Mouse (Mus musculus) myocyte (in vitro differentiated cells): ENCODE measurements at regions not wholly inside any gene's neighbourhood (a gene's known extent, or its start where the extent isn't known, plus 50 kb on each side); places are given as distances from the start of the nearest gene placed in this dataset.

Source experiments
- H3K27me3 ChIP-seq: one replicate; pipeline ENCODE4 v1.6.1; 2011; ENCODE audit not compliant: control insufficient read depth, insufficient read depth, insufficient read length
- H3K36me3 ChIP-seq: one replicate; pipeline ENCODE4 v1.6.1; 2011; ENCODE audit not compliant: control insufficient read depth, insufficient read depth
- H3K4me2 ChIP-seq: one replicate; pipeline ENCODE4 v1.6.1; 2011; ENCODE audit warnings: low read depth, control low read depth
- H3K4me3 ChIP-seq: one replicate; pipeline ENCODE4 v1.5.1; 2011; ENCODE audit warnings: mild to moderate bottlenecking, control low read depth, moderate library complexity
- H3K79me2 ChIP-seq: one replicate; pipeline ENCODE4 v1.6.1; 2011; ENCODE audit not compliant: control insufficient read depth, insufficient read depth
- H3ac ChIP-seq: one replicate; pipeline ENCODE4 v1.6.1; 2011; ENCODE audit not compliant: control insufficient read depth, insufficient read length
- CEBPB ChIP-seq: IDR thresholded peaks from 2 replicates; pipeline ENCODE4 v1.6.1; 2011; ENCODE audit warnings: mild to moderate bottlenecking, moderate library complexity; ENCODE audit not compliant: poor library complexity, insufficient read depth, severe bottlenecking
- E2F4 ChIP-seq: IDR thresholded peaks from one replicate; pipeline ENCODE4 v1.6.1; 2011; ENCODE audit warnings: mild to moderate bottlenecking, control low read depth, moderate library complexity; ENCODE audit not compliant: insufficient read depth
- MAX ChIP-seq: IDR thresholded peaks from one replicate; pipeline ENCODE4 v1.6.1; 2011; ENCODE audit warnings: low read depth, mild to moderate bottlenecking, control low read depth
- MYOD1 ChIP-seq, 3 experiments: IDR thresholded peaks; one replicate each; pipeline ENCODE4 v1.6.1; 2011; ENCODE audit warnings: control low read depth in 2 of 3, low read depth in 2 of 3, mild to moderate bottlenecking in 2 of 3, moderate library complexity in 1 of 3; ENCODE audit not compliant: insufficient read length in 2 of 3, control insufficient read depth in 1 of 3
- MYOG ChIP-seq, 3 experiments: IDR thresholded peaks; one replicate each; pipeline ENCODE4 v1.6.1; 2011; ENCODE audit warnings: control low read depth in 2 of 3, low read depth in 2 of 3, mild to moderate bottlenecking in 2 of 3; ENCODE audit not compliant: insufficient read length in 2 of 3, control insufficient read depth in 1 of 3, insufficient read depth in 1 of 3
- POLR2A ChIP-seq: IDR thresholded peaks from one replicate; pipeline ENCODE4 v1.6.1; 2011; ENCODE audit warnings: low read depth, mild to moderate bottlenecking, control low read depth, moderate library complexity; ENCODE audit not compliant: insufficient read length
- POLR2AphosphoS2 ChIP-seq: IDR thresholded peaks from one replicate; pipeline ENCODE4 v1.6.1; 2011; ENCODE audit warnings: low read depth, control low read depth; ENCODE audit not compliant: insufficient read length
- REST ChIP-seq: IDR thresholded peaks from one replicate; pipeline ENCODE4 v1.6.1; 2011; ENCODE audit warnings: mild to moderate bottlenecking, control low read depth, moderate library complexity; ENCODE audit not compliant: insufficient read depth, insufficient read length
- SRF ChIP-seq: IDR thresholded peaks from one replicate; pipeline ENCODE4 v1.6.1; 2011; ENCODE audit warnings: low read depth; ENCODE audit not compliant: control insufficient read depth, insufficient read length
- TCF12 ChIP-seq: IDR thresholded peaks from one replicate; pipeline ENCODE4 v1.6.1; 2011; ENCODE audit warnings: mild to moderate bottlenecking, control low read depth; ENCODE audit not compliant: poor library complexity, insufficient read depth, severe bottlenecking
- TCF3 ChIP-seq: IDR thresholded peaks from one replicate; pipeline ENCODE4 v1.6.1; 2011; ENCODE audit warnings: low read depth, control low read depth; ENCODE audit not compliant: insufficient read length
- USF1 ChIP-seq: IDR thresholded peaks from one replicate; pipeline ENCODE4 v1.6.1; 2011; ENCODE audit warnings: low read depth, mild to moderate bottlenecking, control low read depth, moderate library complexity

DNA sequence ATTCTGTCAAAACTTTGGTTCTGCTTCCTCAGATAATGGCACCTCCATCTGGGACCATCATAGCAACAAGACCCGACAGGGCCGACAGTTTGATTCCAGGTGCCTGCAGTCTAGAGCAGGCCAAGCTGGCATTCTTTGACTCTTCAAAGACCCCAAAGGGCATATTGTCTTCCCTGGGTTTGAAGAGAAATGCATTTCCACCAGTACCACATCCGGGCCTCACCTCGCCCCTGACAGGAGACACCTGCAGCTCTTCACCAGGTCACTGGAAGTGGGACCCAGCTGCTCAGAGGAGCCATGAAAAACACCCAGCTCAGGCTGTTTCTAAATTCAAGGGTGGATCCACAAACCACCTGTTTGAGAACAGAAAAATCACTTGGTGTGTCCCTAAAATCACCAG lies 222.2 kb downstream of the Emx2 start:
- no peak for TF ChIP-seq REST
- no peak for TF ChIP-seq TCF3
- TF ChIP-seq CEBPB: no peak
- TF ChIP-seq POLR2AphosphoS2: no peak
- TF ChIP-seq MAX: no peak
- TF ChIP-seq MYOG (IDR thresholded peaks at IDR 0.05; ENCODE audit: control insufficient read depth in 1 of 3, insufficient read depth in 1 of 3, insufficient read length in 2 of 3, low read depth in 2 of 3): no peak
- no peak for TF ChIP-seq MYOD1 (IDR thresholded peaks at IDR 0.05; ENCODE audit: control insufficient read depth in 1 of 3, insufficient read length in 2 of 3, low read depth in 2 of 3)
- no peak for TF ChIP-seq SRF
- TF ChIP-seq USF1: no peak
- TF ChIP-seq E2F4: no peak
- TF ChIP-seq POLR2A: no peak
- TF ChIP-seq TCF12: no peak
- Histone ChIP-seq H3K4me2 (no peak overlapping the region), H3K27me3 (no peaks in the 10 kb centered on the region), H3K36me3 (no peaks in the 10 kb centered on the region), H3K4me3 (no peak overlapping the region), H3ac (no peak overlapping the region), H3K79me2 (no peaks in the 10 kb centered on the region)

DNA sequence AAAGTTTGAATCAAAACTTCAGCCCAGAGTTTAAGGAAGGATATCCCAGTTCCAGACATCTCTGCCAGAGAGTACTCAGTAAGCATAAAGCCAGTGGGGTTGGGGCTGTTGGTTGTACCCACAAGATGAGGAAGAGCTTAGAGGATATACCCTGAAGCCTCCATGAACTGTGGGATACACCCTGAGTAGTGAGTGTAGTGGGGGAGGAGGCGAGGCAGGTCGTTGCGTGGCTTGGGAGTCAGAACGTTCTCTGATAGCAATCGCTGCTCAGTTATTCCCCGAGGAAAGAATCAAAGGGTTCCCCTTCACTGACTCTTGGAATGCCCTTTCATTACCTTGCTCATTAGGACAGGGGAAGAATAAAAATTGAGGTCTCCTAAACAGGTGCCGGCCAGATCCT lies 226.1 kb downstream of the Emx2 start:
- Histone ChIP-seq H3K4me2 (no peak overlapping the region), H3K79me2 (no peaks in the 10 kb centered on the region), H3K36me3 (no peaks in the 10 kb centered on the region), H3ac (no peak overlapping the region), H3K27me3 (no peaks in the 10 kb centered on the region), H3K4me3 (no peak overlapping the region)
- no peak for TF ChIP-seq MYOD1 (IDR thresholded peaks at IDR 0.05; ENCODE audit: control insufficient read depth in 1 of 3, insufficient read length in 2 of 3, low read depth in 2 of 3)
- no peak for TF ChIP-seq POLR2AphosphoS2
- no peak for TF ChIP-seq SRF
- no peak for TF ChIP-seq REST
- TF ChIP-seq MYOG (IDR thresholded peaks at IDR 0.05; ENCODE audit: control insufficient read depth in 1 of 3, insufficient read depth in 1 of 3, insufficient read length in 2 of 3, low read depth in 2 of 3): no peak
- TF ChIP-seq MAX: no peak
- TF ChIP-seq POLR2A: no peak
- TF ChIP-seq TCF3: no peak
- no peak for TF ChIP-seq USF1
- TF ChIP-seq TCF12: no peak
- TF ChIP-seq CEBPB: no peak
- no peak for TF ChIP-seq E2F4

DNA sequence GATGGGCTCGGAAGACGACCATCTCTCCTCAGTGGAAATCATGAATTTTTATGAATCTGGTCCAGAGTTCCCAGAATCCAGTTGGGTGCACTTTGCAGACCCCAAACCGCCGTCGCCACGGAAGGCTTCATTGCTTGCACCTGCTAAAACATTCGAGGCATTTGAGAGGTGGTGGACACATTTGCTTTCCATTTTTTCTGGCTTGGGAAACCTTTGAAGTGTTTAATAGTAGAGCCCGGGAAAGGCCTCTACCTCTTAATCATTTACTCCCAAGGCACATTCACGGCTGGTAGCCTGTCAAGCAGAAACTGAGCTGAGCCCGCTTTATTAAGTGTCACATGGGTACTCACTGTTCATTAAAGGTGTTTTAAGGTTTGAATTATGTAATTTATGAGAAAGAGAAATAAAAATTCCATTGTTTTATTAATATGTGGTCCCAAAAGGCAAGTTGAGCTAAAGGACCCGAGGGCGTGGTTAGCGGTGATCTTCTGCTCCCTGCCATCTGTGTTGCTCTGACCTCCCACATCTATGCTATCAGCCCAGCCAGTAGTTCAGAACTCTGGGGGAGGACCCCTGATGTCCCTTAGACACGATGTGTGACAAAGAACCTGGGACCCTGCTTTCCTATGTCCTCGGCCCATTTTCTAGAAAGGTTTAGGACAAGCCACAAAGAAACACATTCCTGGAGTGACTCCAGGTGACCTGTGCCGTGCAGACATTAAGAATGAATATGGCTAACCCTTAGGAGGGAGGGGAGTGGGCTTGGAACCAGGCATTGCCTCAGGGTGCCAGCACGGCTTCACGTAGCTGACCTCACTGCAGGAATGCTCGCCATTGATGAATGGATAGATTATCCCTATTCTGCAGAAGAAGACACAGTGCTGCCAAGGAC lies 227.9 kb downstream of the Emx2 start:
- no peaks in the 10 kb centered on the region for H3K79me2 ChIP-seq
- no peak overlapping the region for H3K4me3 ChIP-seq
- no peaks in the 10 kb centered on the region for H3K36me3 ChIP-seq
- no peak overlapping the region for H3ac ChIP-seq
- H3K27me3 ChIP-seq: no peaks in the 10 kb centered on the region
- TF ChIP-seq TCF12 (no peak), MAX (no peak), MYOG (IDR thresholded peaks at IDR 0.05; ENCODE audit: control insufficient read depth in 1 of 3, insufficient read depth in 1 of 3, insufficient read length in 2 of 3, low read depth in 2 of 3) (no peak), SRF (no peak), E2F4 (no peak), POLR2AphosphoS2 (no peak), USF1 (no peak), CEBPB (no peak), TCF3 (no peak), MYOD1 (IDR thresholded peaks at IDR 0.05; ENCODE audit: control insufficient read depth in 1 of 3, insufficient read length in 2 of 3, low read depth in 2 of 3) (no peak), REST (no peak), POLR2A (no peak)
- no peak overlapping the region for H3K4me2 ChIP-seq

DNA sequence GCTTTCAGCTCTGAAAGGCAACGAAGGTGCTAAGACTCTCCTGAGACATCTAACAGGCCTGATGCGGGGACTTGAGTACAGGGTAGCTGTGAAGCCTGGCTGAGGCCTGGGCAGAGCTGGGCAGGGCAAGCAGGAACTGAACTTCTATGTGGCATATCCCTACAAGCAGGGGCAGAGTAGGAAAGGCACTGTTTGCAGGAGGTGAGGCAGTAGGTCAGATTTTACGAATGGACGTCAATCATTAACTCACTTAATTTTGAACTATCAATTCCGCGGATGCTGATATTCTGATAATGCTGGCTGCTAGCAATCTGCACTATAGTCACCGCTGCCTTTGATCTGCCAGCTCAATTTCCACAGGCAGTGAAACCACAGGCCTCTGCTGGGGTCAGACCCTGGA lies 229.0 kb downstream of the Emx2 start:
- Histone ChIP-seq H3ac (no peak overlapping the region), H3K4me2 (no peak overlapping the region), H3K79me2 (no peaks in the 10 kb centered on the region), H3K27me3 (no peaks in the 10 kb centered on the region), H3K4me3 (no peak overlapping the region), H3K36me3 (no peaks in the 10 kb centered on the region)
- no peak for TF ChIP-seq TCF12
- no peak for TF ChIP-seq MYOG (IDR thresholded peaks at IDR 0.05; ENCODE audit: control insufficient read depth in 1 of 3, insufficient read depth in 1 of 3, insufficient read length in 2 of 3, low read depth in 2 of 3)
- TF ChIP-seq POLR2AphosphoS2: no peak
- no peak for TF ChIP-seq MYOD1 (IDR thresholded peaks at IDR 0.05; ENCODE audit: control insufficient read depth in 1 of 3, insufficient read length in 2 of 3, low read depth in 2 of 3)
- no peak for TF ChIP-seq MAX
- TF ChIP-seq POLR2A: no peak
- no peak for TF ChIP-seq USF1
- no peak for TF ChIP-seq TCF3
